Mouse (Mus musculus) heart, adult 2 months (tissue): Measurements from ENCODE around the gene Stxbp6.

Experiments
- CTCF ChIP-seq: fragments of 200-600 bp; IDR thresholded peaks from 2 replicates; pipeline ENCODE4 v1.8.1; 2022; ENCODE audit warnings: antibody characterized with exemption, mild to moderate bottlenecking, moderate library complexity
- EP300 ChIP-seq: fragments of 200-500 bp; IDR thresholded peaks from 2 replicates; pipeline ENCODE4 v1.6.1; 2011; ENCODE audit warnings: low read depth, low read length, control low read depth; ENCODE audit not compliant: insufficient read depth
- POLR2A ChIP-seq: fragments of 200-500 bp; IDR thresholded peaks from 2 replicates; pipeline ENCODE4 v1.6.1; 2011; ENCODE audit warnings: mild to moderate bottlenecking, low read depth, low read length, control low read depth; ENCODE audit not compliant: insufficient read depth

DNA sequence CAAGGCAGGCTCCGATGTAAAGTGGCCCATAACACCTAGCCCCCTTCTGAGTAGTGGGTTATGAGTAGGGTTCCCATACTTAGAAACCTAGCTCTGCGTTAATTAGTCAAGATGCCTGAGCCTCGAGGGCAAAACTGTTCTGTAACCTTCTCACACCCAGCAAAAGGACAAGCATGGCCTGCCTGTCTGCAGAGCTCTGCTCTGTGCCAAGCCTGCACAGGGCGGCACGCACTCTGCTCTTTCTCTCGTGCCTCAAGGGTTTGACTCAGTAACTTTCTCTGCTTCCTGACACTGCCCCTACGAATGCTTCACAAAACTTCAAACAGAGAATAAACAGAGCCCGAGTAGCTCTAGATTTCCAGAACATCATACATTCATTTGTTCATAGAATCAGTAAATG lies 135.4 kb downstream of the Stxbp6 start:
- no peak for TF ChIP-seq EP300
- TF ChIP-seq POLR2A, result no peak
- TF ChIP-seq CTCF, result no peak
